Mouse (Mus musculus): ENCODE measurements around the gene Sema6d. TPM values are rescaled to one million over a fixed set of nuclear protein-coding genes. Genes with fewer than 3 reads are reported as not detected.

Gene Sema6d
- total RNA-seq, 1 experiment from 2014 or later = not detected

- no peak for ATAC-seq (replicated peaks in 1 of 2; ENCODE audit: insufficient read depth in 1 of 2, low FRiP score in 2 of 2, low TSS enrichment in 1 of 2, low read depth in 1 of 2, poor library complexity in 2 of 2, severe bottlenecking in 2 of 2)
These were observed 441.3 kb downstream of the Sema6d start for GRCm38 (mm10) chr2:124531062-124531461.

DNA sequence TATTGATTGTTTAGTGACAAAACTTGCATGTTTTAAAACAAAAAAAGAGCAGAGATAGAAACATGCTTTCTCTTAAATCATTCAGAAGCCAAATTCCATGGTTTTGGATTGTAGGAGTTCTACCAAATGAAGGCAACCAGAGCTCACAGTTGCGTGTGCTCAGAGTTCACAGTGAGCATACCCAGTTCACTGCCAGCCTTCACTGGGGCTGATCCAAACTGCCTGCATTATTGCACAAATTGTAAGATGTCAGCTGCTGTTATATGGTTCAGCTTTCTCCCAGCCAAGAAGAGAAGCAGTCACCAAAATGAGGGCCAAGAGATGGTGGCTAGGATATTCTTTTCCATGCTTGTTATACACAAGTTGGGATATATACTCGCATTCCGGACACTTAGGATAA, 443.1 kb downstream of the Sema6d start:
- ATAC-seq (replicated peaks in 1 of 2; ENCODE audit: insufficient read depth in 1 of 2, low FRiP score in 2 of 2, low TSS enrichment in 1 of 2, low read depth in 1 of 2, poor library complexity in 2 of 2, severe bottlenecking in 2 of 2) = no peak

DNA sequence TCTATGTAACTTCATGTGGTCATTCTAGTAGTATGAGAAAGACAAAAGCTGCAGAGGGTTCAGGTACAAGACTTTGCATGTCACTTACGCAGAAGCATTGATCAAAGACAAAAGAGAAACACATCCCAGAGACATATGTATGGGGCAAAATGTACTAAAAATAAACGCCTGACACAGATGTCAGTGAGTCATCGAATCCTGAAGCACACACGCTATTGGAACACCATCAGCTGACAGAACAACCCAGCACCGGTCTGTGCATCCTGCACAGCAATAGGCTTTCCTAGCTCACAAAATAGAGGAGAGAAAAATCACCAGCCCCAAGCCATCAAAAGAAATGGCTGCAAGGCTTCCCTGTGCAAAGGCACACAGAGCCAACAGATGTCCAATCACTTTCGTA, 443.8 kb downstream of the Sema6d start:
- ATAC-seq (replicated peaks in 1 of 2; ENCODE audit: insufficient read depth in 1 of 2, low FRiP score in 2 of 2, low TSS enrichment in 1 of 2, low read depth in 1 of 2, poor library complexity in 2 of 2, severe bottlenecking in 2 of 2) = no peak

DNA sequence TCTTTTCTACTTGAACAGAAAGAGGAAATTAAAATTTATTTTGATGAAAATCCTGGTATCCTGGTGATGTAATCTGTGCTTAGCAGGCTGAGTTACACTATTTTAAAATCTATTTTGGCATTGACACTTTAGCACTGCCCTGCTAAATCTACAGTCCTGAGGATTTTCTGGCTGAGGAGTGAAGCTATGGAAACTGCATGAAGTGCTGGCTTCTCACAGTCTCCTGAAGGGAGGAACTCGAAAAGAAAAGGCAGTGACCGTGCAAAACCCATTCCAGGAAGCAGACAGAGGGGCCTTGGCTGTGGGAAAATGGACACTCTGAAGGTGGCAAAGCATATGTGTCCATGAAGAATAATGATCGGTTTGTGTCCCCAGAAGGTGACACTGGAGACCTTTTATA, 460.5 kb downstream of the Sema6d start:
- no peak for ATAC-seq (replicated peaks in 1 of 2; ENCODE audit: insufficient read depth in 1 of 2, low FRiP score in 2 of 2, low TSS enrichment in 1 of 2, low read depth in 1 of 2, poor library complexity in 2 of 2, severe bottlenecking in 2 of 2)

DNA sequence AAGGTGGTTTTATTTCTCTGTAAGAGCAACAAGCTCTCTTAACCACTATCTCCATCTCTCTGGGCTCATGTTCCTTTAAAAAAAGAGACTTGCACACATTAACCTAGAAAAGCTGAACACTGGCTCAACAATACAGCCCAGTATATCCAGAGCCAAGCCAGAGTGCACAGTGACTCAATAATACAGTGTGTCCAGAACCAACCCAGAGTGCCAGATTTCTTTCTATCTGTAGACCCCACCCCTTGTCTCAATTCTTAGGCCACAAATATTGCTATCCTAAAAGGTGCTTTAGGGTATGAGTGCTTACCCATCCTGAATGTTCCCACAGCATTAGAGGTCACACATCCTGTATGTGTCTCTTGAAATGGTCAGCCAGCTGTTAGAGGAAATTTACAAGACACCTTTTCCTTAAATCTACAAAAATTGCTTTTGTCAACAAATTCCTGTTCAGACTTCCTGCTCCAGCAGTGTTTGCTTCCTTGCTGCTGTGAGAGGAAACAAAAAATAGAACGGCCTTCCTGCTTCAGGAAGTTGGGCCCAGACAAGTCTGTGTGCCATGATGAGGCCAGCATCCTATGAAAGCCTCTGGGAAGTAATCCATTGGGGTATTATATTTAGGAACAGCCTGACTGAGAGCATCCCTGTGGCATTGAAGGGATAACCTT, 465.1 kb downstream of the Sema6d start:
- ATAC-seq (replicated peaks in 1 of 2; ENCODE audit: insufficient read depth in 1 of 2, low FRiP score in 2 of 2, low TSS enrichment in 1 of 2, low read depth in 1 of 2, poor library complexity in 2 of 2, severe bottlenecking in 2 of 2) = no peak

GRCm38 (mm10) chr2:124556861-124557499, 467.2 kb downstream of the Sema6d start:
- no peak for ATAC-seq (replicated peaks in 1 of 2; ENCODE audit: insufficient read depth in 1 of 2, low FRiP score in 2 of 2, low TSS enrichment in 1 of 2, low read depth in 1 of 2, poor library complexity in 2 of 2, severe bottlenecking in 2 of 2)

DNA sequence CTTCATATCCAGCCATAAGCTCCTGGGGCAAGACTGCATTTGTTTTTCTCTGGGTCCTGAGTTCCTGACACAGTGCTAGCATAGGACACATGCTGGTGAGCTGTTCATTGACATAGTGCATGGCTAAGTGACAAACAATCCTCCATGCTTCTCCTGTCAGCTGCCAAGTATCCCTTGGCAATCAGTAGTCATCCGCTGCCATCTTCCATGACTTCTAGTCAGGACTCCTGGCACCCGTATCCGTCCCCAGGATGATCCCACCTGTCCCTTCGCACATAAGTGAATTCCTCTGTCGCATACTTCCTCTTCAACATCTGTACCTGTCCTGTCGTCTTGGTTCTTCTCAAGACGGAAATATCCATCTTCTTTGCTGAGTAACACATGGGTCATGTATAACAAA, 468.3 kb downstream of the Sema6d start:
- ATAC-seq (replicated peaks in 1 of 2; ENCODE audit: insufficient read depth in 1 of 2, low FRiP score in 2 of 2, low TSS enrichment in 1 of 2, low read depth in 1 of 2, poor library complexity in 2 of 2, severe bottlenecking in 2 of 2) = no peak

DNA sequence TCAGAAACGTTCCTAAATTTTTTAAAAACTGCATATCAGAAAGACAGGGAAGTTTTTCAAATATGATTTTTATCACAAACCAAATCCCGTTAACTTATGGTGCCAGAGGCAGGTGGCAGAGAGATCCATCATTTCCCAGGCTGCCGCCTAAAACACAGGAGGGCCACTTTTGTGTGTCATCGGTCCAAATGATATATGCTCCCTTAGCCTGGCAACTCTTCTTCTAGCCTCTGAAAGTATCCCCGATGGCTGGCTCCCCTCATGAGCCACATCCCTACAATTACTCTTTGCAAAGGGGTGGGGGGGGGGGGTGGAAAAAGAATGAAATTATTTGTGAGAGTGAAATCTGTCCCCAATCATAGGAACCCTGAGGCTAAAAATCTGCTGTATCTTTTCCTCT, 471.9 kb downstream of the Sema6d start:
- no peak for ATAC-seq (replicated peaks in 1 of 2; ENCODE audit: insufficient read depth in 1 of 2, low FRiP score in 2 of 2, low TSS enrichment in 1 of 2, low read depth in 1 of 2, poor library complexity in 2 of 2, severe bottlenecking in 2 of 2)

- ATAC-seq (replicated peaks in 1 of 2; ENCODE audit: insufficient read depth in 1 of 2, low FRiP score in 2 of 2, low TSS enrichment in 1 of 2, low read depth in 1 of 2, poor library complexity in 2 of 2, severe bottlenecking in 2 of 2) = no peak
These were observed 472.3 kb downstream of the Sema6d start for GRCm38 (mm10) chr2:124562091-124562490.

GRCm38 (mm10) chr2:124563759-124564158, 474.0 kb downstream of the Sema6d start:
- ATAC-seq (replicated peaks in 1 of 2; ENCODE audit: insufficient read depth in 1 of 2, low FRiP score in 2 of 2, low TSS enrichment in 1 of 2, low read depth in 1 of 2, poor library complexity in 2 of 2, severe bottlenecking in 2 of 2) = no peak

DNA sequence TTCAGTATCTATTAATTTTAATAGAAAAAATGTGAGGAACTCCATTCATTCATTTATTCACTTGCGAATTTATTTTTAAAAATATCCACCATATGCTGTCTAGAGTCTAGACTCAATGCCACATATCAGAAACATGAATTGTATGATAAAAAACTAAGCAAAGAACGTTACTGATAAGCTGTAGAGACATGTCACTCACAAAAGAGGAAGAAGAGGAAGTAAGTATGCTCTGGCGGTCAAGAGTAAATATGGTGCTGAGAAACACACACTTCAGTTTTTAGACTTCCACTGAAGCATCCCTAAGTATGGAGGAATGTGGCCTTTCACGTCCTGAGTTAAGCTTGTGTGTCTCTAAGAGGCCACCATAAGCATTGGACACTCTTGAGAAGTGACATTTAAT, 484.0 kb downstream of the Sema6d start:
- ATAC-seq (replicated peaks in 1 of 2; ENCODE audit: insufficient read depth in 1 of 2, low FRiP score in 2 of 2, low TSS enrichment in 1 of 2, low read depth in 1 of 2, poor library complexity in 2 of 2, severe bottlenecking in 2 of 2) = peak; percentile 76 to 77

- peak; percentile 79 to 85 for ATAC-seq (replicated peaks in 1 of 2; ENCODE audit: insufficient read depth in 1 of 2, low FRiP score in 2 of 2, low TSS enrichment in 1 of 2, low read depth in 1 of 2, poor library complexity in 2 of 2, severe bottlenecking in 2 of 2)
These were observed 486.3 kb downstream of the Sema6d start for GRCm38 (mm10) chr2:124576053-124576452.

- ATAC-seq (replicated peaks in 1 of 2; ENCODE audit: insufficient read depth in 1 of 2, low FRiP score in 2 of 2, low TSS enrichment in 1 of 2, low read depth in 1 of 2, poor library complexity in 2 of 2, severe bottlenecking in 2 of 2) = no peak
These were observed 493.8 kb downstream of the Sema6d start for GRCm38 (mm10) chr2:124583561-124583960.

- ATAC-seq (replicated peaks in 1 of 2; ENCODE audit: insufficient read depth in 1 of 2, low FRiP score in 2 of 2, low TSS enrichment in 1 of 2, low read depth in 1 of 2, poor library complexity in 2 of 2, severe bottlenecking in 2 of 2) = no peak
These were observed 503.0 kb downstream of the Sema6d start for GRCm38 (mm10) chr2:124592750-124593149.

DNA sequence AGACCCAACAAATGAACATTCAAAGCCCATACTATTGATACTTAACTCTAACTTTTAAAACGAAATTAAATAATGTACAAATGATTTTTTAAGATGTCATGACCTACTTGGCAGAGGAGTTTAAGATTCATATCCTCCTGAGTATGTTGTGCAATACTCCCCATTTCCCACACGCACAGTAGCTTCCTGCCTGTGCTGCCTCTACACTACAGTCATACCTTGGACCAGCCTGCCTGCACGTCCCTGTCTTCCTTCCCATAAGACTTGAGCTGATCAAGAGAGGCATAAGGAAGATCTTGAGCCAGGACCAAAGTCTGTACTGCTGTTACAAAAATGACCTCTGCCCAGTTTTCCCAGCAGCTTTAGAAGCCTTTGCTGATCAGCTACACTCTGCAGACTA, 509.2 kb downstream of the Sema6d start:
- ATAC-seq (replicated peaks in 1 of 2; ENCODE audit: insufficient read depth in 1 of 2, low FRiP score in 2 of 2, low TSS enrichment in 1 of 2, low read depth in 1 of 2, poor library complexity in 2 of 2, severe bottlenecking in 2 of 2) = peak in 1 of 2 experiments; percentile 46; a peak in 1 of 4 replicates

DNA sequence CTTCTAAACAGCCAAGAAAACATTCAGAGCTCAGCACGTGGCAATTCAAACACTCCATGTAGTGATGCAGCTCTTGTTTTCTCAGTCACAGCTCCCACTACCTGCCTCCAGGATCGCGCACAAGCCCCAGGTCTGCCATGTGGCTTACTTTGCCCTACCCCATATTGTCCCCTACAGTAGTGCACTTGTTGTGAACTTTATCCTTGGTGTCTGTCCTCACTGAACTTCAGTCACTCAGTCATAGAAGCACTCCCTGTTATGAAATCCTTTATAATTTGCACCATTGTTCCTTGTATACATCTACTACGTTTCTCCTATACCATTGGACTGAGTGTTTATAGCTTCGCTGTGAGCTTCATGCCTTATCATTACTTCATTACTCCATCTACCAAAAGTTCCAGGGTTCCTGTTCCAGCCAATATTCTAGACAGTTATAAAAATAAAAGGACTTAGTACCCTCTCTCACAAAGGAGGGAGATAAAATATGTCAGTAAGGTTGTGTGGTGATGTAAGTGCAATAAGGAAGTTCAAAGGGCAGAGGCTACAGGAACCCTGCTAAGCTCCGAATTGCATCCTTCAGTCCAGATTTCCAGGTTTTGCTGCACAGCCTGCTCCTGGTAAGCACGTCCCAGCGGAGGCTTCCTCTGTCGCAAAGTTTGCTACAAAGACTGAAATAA, 512.1 kb downstream of the Sema6d start:
- no peak for ATAC-seq (replicated peaks in 1 of 2; ENCODE audit: insufficient read depth in 1 of 2, low FRiP score in 2 of 2, low TSS enrichment in 1 of 2, low read depth in 1 of 2, poor library complexity in 2 of 2, severe bottlenecking in 2 of 2)

DNA sequence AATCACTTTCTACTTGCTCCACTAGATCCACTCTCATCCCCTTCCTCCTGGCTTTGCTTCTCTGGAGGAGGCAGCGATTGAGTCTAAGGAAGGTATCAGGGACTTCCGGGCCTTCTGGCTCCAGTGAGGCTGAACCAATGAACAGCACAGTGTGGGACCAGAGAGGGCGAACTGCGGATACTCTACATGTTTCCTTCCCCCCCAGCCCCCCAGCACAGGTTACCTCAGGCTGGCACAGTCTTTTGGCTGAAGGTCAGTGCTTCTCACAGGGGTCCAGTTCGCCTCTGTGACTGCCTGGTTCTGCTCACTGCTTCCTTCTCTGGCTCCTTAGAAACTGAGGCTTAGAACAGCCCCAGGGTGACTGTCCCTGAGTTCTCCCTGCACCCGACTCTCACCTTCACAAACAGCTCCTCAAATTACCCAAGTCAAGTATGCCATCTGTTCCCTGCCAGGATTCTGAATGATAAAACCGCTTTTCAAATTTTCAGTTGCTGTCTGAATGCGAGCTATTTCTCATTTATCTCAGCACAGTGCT, 512.7 kb downstream of the Sema6d start:
- no peak for ATAC-seq (replicated peaks in 1 of 2; ENCODE audit: insufficient read depth in 1 of 2, low FRiP score in 2 of 2, low TSS enrichment in 1 of 2, low read depth in 1 of 2, poor library complexity in 2 of 2, severe bottlenecking in 2 of 2)

GRCm38 (mm10) chr2:124605341-124605740, 515.6 kb downstream of the Sema6d start:
- ATAC-seq (replicated peaks in 1 of 2; ENCODE audit: insufficient read depth in 1 of 2, low FRiP score in 2 of 2, low TSS enrichment in 1 of 2, low read depth in 1 of 2, poor library complexity in 2 of 2, severe bottlenecking in 2 of 2) = no peak
